Mouse (Mus musculus) heart, postnatal 0 days (tissue): ENCODE data around the gene Slc9a3r1. TPM values are rescaled to one million over a fixed set of nuclear protein-coding genes. Genes with fewer than 3 reads are reported as not detected.

Source experiments
- ATAC-seq: fragments of 200-750 bp; cut with Nextera tagmentation; 2 replicates; pipeline ENCODE4 v1.8.0; 2017; ENCODE audit warnings: low read depth, moderate number of reproducible peaks, moderate library complexity; ENCODE audit not compliant: insufficient read depth
- DNase-seq: peaks from one replicate; pipeline ENCODE4 v3.0.0-alpha.2; 2016; ENCODE audit warnings: low spot score
- H3K27ac ChIP-seq: fragments of 300-500 bp; sonication (generic); 2 replicates; pipeline ENCODE4 v1.5.1; 2014; ENCODE audit warnings: low read depth, mild to moderate bottlenecking
- H3K27me3 ChIP-seq: fragments of 300-500 bp; sonication (generic); 2 replicates; pipeline ENCODE4 v1.6.1; 2014; ENCODE audit warnings: low read length, mixed read lengths; ENCODE audit not compliant: control insufficient read depth, insufficient read depth
- H3K36me3 ChIP-seq: fragments of 300-500 bp; sonication (generic); replicated peaks from 2 replicates; pipeline ENCODE4 v1.6.1; 2014; ENCODE audit warnings: low read length, mixed read lengths; ENCODE audit not compliant: control insufficient read depth, insufficient read depth
- H3K4me1 ChIP-seq: fragments of 300-500 bp; sonication (generic); 2 replicates; pipeline ENCODE4 v1.6.1; 2014; ENCODE audit warnings: antibody characterized with exemption; ENCODE audit not compliant: control insufficient read depth, insufficient read depth
- H3K4me2 ChIP-seq: fragments of 300-500 bp; sonication (generic); 2 replicates; pipeline ENCODE4 v1.6.1; 2014; ENCODE audit warnings: low read depth, mild to moderate bottlenecking, low read length, moderate library complexity
- H3K4me3 ChIP-seq: fragments of 300-500 bp; sonication (generic); 2 replicates; pipeline ENCODE4 v1.5.1; 2014; ENCODE audit warnings: low read depth, low read length
- H3K9ac ChIP-seq: fragments of 300-500 bp; sonication (generic); replicated peaks from 2 replicates; pipeline ENCODE4 v1.6.1; 2014; ENCODE audit warnings: low read depth, low read length, mixed read lengths
- H3K9me3 ChIP-seq: fragments of 300-500 bp; sonication (generic); replicated peaks from 2 replicates; pipeline ENCODE4 v1.6.1; 2016; ENCODE audit warnings: low read length; ENCODE audit not compliant: control insufficient read depth
- CTCF ChIP-seq: IDR thresholded peaks from 2 replicates; pipeline ENCODE4 v1.5.1; 2016; ENCODE audit warnings: antibody characterized with exemption, control low read depth, low read depth
- EP300 ChIP-seq: IDR thresholded peaks from 2 replicates; pipeline ENCODE4 v1.6.1; 2016; ENCODE audit warnings: antibody characterized with exemption, low read depth
- WGBS: fragments of 180-500 bp; shearing (Covaris S2); extraction: QIAGEN DNeasy Blood & Tissue Kit; methylation state at CpG from one replicate; pipeline ENCODE4 v1.1.7; 2014; 5-methylcytosine and 5-hydroxymethylcytosine counted together
- polyA plus RNA-seq: library from polyadenylated mRNA; unstranded; fragments of >200 nt; fragmentation: Nextera tagmentation; extraction: Ambion mirVana; gene quantifications from 2 replicates; pipeline ENCODE4 v1.2.1, GENCODE M21; 2015
- total RNA-seq: library from RNA; depleted of rRNA; stranded (reverse); fragments of >200 nt; gene quantifications from 2 replicates; pipeline ENCODE4 v1.2.3, GENCODE M21; 2014; ENCODE audit warnings: low replicate concordance

The Slc9a3r1 gene
- total and polyA plus RNA-seq, 2 experiments from 2014 or later: 12.3 to 13.6 TPM

- Histone ChIP-seq H3K4me2 (no peak overlapping the region), H3K27me3 (peaks cover 19% of the 10 kb centered on the region), H3K4me1 (0 out of 2 replicates have a peak, but pooled peaks cover 17% of the 10 kb centered on the region), H3K9ac (no peak overlapping the region), H3K9me3 (no peaks in the 10 kb centered on the region), H3K27ac (no peak overlapping the region), H3K4me3 (no peak overlapping the region), H3K36me3 (no peaks in the 10 kb centered on the region)
- no peak for DNase-seq
- no peak for ATAC-seq
- TF ChIP-seq EP300: no peak
- peak; percentile 65 for TF ChIP-seq CTCF
- WGBS: 61% methylated on average over 11 of the region's 11 CpGs
Observed at GRCm38 (mm10) chr11:115160016-115160797, 2.9 kb upstream of the Slc9a3r1 start.

- peaks cover 17% of the 10 kb centered on the region for H3K27me3 ChIP-seq
- DNase-seq: peak; percentile 51
- TF ChIP-seq EP300: no peak
- peak; percentile 89 for TF ChIP-seq CTCF
- no peak overlapping the region for H3K4me3 ChIP-seq
- no peaks in the 10 kb centered on the region for H3K36me3 ChIP-seq
- 0 out of 2 replicates have a peak, but pooled peaks cover 17% of the 10 kb centered on the region for H3K4me1 ChIP-seq
- H3K4me2 ChIP-seq: peak overlapping the region; percentile 6; the same call in 1 of the 2 replicates
- H3K27ac ChIP-seq: no peak overlapping the region
- H3K9me3 ChIP-seq: no peaks in the 10 kb centered on the region
- no peak overlapping the region for H3K9ac ChIP-seq
- ATAC-seq: no peak
- 31% methylated on average over 10 of the region's 10 CpGs for WGBS
Observed at GRCm38 (mm10) chr11:115160883-115161577, 2.1 kb upstream of the Slc9a3r1 start.

GRCm38 (mm10) chr11:115161578-115162204, 1.4 kb upstream of the Slc9a3r1 start:
- Histone ChIP-seq H3K4me1 (0 out of 2 replicates have a peak, but pooled peaks cover 17% of the 10 kb centered on the region), H3K4me2 (peak overlapping the region; percentile 70; the same call in 1 of the 2 replicates), H3K36me3 (no peaks in the 10 kb centered on the region), H3K9ac (no peak overlapping the region; the same call in 1 of the 2 replicates), H3K27ac (peak overlapping the region; percentile 60; the same call in 1 of the 2 replicates), H3K27me3 (peaks cover 16% of the 10 kb centered on the region), H3K4me3 (no peak overlapping the region), H3K9me3 (no peaks in the 10 kb centered on the region)
- DNase-seq (no peak), ATAC-seq (no peak)
- WGBS: 39% methylated on average over 9 of the region's 9 CpGs
- TF ChIP-seq CTCF (no peak), EP300 (no peak)

GRCm38 (mm10) chr11:115162205-115162601, 938 bp upstream of the Slc9a3r1 start:
- no peaks in the 10 kb centered on the region for H3K9me3 ChIP-seq
- H3K4me2 ChIP-seq: peak overlapping the region; percentile 70
- H3K4me3 ChIP-seq: no peak overlapping the region
- DNase-seq (no peak), ATAC-seq (no peak)
- 0 out of 2 replicates have a peak, but pooled peaks cover 17% of the 10 kb centered on the region for H3K4me1 ChIP-seq
- H3K27ac ChIP-seq: peak overlapping the region; percentile 60; the same call in 1 of the 2 replicates
- 31% methylated on average over 9 of the region's 9 CpGs for WGBS
- no peaks in the 10 kb centered on the region for H3K36me3 ChIP-seq
- TF ChIP-seq EP300 (no peak), CTCF (no peak)
- H3K27me3 ChIP-seq: peaks cover 13% of the 10 kb centered on the region; the same call in 1 of the 2 replicates
- no peak overlapping the region; the same call in 1 of the 2 replicates for H3K9ac ChIP-seq

GRCm38 (mm10) chr11:115163568-115164150, 518 bp downstream of the Slc9a3r1 start:
- Histone ChIP-seq H3K9me3 (no peaks in the 10 kb centered on the region), H3K27ac (no peak overlapping the region), H3K4me1 (0 out of 2 replicates have a peak, but pooled peaks cover 17% of the 10 kb centered on the region), H3K9ac (peak overlapping the region; percentile 54), H3K36me3 (no peaks in the 10 kb centered on the region), H3K27me3 (peaks cover 13% of the 10 kb centered on the region; the same call in 1 of the 2 replicates), H3K4me3 (peak overlapping the region; percentile 55), H3K4me2 (peak overlapping the region; percentile 70)
- under 1% methylated on average over 47 of the region's 47 CpGs for WGBS
- ATAC-seq (0 out of 2 replicates have a peak, but pooled peaks have one; percentile 10), DNase-seq (peak; percentile 27)
- TF ChIP-seq EP300 (no peak), CTCF (no peak)
